Mouse (Mus musculus) heart, postnatal 4 days (tissue): ENCODE measurements around the gene Retsat. TPM values are rescaled to one million over a fixed set of nuclear protein-coding genes. Genes with fewer than 3 reads are reported as not detected.

Experiments used
- DNase-seq: peaks from one replicate; pipeline ENCODE4 v3.0.0; 2021
- total RNA-seq, 2 experiments: library from RNA; stranded (reverse); gene quantifications; 2 replicates each; pipeline ENCODE4 v1.2.3; 2021

The Retsat gene
- total RNA-seq, 2 experiments from 2014 or later = 91.3 to 105 TPM

DNA sequence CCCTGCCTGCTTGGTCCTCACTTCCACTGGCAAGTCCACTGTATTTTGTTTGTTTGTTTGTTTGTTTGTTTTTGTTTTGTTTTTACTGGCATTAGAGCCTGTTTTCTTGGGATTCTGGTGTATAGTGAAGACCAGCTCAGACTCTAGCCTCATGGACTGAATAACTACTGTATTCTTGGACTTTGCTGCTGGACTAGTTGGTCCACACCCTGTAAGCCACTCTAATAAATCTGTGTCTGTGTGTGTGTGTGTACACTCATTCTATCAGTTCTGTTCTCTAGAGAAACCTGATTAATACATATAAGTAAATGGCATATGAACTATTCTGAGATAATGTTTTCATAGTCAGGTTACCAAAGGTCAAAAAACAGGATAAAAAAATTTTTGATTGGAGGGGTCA, 8.2 kb upstream of the Retsat start:
- no peak for DNase-seq

DNA sequence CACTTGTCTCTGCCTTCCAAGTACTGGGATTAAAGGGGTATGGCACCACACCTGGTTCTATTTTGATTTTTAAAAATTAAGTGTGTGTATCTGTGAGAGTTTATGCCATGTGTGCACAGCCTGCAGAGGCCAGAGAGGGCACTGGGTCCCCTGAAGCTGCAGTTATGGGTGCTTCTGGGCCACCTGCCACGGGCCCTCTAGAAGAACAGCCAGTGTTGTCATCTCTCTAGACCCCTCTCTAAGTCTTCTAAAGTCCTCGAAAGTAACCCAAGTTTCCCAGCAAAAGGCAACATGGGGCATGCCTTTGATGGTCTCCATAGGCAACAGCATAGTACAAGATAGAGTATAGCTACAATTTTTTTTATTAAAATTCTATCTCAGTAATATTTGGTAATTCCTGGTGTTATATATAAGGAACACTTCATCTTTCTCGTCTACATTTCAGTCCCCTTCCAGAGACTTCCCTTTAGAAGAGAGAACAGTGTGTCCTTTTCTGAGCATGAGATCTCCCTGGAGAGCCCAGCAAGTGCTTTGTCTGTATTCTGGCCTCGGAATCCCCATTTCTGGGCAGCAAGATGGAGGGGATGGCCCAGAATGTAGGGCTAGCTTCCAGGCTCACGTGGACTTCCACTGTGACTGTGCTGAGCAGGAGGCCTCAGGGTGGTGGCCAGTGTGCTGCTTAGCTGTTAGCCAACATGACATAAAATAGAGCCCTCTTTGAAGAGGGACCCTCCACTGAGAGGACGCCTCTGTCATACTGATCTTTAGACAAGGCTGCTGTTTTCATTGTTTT, 5.1 kb upstream of the Retsat start:
- DNase-seq = no peak

- no peak for DNase-seq
Measured at GRCm38 (mm10) chr6:72593914-72594313, 4.4 kb upstream of the Retsat start.

DNA sequence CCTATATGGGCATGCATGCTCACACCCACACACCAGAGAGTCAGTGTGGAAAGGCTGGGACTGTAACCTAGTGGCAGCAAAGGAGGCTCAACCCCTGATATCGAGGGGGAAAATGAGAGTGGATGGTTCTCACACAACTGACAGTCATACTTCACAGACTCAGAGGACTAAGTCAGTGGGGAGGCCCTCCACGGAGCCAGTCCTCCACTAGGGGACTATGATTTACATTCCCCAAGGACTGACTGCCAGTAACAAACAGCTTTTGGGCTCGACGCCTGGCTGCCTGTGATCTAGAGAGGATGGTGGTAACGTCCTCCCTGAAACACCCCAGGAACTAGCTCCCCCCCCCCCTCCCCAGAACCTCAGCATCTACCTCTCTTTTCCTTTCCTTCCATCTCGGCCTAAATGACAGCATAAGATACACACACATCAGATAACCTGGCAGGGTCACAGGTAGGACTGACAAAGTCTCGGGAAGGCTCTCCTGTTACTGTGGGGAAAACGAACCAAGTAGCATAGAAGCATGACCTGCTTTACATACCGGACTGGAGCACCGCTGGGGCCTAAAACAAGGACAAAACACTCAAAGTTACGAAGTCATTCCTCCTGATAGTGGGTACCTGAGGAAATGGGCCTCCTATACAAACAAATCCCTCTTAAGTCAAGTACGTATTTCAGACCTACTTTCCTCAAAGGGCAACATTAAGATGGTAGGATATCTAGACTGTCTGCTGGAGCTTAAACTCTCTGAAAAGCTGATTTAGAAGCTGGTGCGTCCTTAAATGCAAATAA, 996 bp upstream of the Retsat start:
- DNase-seq = peak; percentile 25

GRCm38 (mm10) chr6:72598791-72599557, 699 bp downstream of the Retsat start:
- peak; percentile 70 for DNase-seq

DNA sequence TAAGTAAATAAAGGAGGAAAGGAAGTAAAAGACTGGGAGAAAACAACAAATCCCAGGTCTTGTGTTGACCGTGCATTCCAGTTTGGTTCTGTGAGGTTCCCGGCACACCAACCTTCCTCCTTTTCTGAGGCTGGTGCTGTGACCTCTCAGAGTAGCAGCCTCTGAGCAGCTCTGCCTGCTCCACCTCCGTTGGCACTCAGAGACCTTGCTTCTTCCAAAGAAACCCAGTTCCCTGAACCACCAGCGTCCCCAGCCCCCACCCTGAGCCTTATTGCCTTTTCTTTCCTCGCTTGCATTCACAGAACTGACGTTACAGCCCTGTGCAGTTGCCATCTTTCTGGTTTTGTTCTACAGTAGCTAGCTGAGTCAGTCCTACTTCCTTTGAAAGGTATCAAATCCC, 1.9 kb downstream of the Retsat start:
- no peak for DNase-seq

DNA sequence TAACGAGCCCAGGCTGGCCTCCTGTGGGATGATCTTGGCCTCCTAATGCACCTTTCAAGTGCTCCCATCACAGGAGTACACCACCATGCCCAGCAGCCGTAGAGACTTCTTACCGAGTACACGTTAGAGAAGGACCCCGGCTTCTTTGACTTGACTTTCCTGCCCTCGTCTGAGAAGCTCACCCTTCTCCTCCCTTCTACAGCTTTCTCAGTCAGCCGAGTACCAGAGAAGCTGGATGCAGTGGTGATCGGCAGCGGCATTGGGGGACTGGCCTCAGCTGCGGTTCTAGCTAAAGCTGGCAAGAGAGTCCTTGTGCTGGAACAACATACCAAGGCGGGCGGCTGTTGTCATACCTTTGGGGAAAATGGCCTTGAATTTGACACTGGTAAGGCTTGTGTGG, 2.5 kb downstream of the Retsat start:
- DNase-seq = no peak

DNA sequence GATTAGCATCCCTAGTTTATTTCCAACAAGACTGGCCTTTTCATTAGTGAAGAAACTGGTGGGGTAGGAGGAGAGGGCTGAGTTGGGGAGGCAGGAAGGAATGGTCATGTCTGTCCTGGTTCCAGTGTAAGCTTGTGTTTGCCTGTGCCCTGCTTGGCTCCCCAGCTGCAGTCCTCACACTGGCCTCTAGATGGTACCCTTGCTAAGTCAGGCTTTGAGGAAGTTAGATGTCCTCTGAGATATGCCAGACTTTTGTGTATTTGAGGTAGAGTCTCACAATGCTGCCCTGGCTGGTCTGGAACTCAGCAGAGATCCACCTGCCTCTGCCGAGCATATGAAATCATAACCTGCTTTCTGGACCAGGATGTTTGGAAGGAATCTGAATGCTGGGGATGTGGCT, 3.5 kb downstream of the Retsat start:
- DNase-seq = peak; percentile 87

DNA sequence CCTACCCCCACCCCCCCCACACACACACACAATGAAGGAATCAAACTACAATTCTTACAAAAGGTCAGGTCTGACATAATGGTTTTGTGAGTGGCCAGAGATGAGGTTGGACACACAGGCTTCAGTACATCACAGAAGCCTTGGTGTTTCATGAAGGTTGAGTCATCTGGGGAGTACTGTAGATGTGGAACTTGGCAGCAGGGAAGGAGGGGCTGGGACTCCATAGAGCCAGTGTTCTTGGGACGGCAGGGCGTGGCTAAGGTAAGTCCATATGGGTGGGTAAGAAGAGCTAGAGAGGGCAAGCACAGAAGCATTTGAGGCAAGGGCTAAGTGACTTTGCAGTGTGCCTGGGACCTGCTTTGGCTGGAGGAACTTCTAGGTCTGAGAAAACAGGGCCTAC, 5.8 kb downstream of the Retsat start:
- no peak for DNase-seq

DNA sequence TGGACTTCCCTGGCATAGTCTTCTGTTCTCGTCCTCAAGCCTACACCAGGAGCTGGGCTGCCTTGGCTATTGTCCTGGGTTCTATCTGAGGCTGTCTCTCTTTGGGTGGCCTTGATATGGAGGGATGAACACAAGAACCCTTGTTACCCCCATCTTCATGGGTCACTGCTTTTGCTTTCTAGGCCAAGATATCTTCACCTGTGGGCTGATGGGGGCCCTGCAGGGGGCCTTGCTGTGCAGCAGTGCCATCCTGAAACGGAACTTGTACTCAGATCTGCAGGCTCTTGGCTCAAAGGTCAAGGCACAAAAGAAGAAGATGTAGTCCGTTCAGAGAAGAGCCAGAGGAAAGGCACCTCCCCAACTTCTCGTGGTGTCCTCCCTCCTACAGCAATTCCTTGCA, 8.8 kb downstream of the Retsat start:
- DNase-seq = no peak

GRCm38 (mm10) chr6:72607676-72608075, 9.4 kb downstream of the Retsat start:
- DNase-seq = no peak

- DNase-seq = no peak
Measured at GRCm38 (mm10) chr6:72608662-72609184, 10.4 kb downstream of the Retsat start.

GRCm38 (mm10) chr6:72610261-72610660, 12.0 kb downstream of the Retsat start:
- DNase-seq = no peak

DNA sequence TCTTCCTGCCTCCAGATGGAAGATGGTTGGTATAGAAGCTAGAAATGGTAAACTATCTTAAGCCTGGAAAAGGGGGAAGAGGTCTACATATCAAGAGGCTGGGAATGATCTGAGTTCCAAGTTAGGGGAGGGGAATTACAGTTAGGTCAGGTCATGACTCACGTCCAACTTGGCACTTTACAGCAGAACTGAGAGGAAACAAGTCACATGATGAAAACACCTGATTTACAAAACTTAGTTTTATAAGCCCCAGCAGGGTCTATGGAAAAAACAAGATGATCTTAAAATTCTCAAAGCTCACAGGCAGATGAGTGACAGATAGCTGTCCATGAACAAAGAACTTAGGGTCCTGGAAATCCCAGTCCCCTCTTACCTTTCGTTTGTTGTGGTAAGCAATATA, 16.9 kb downstream of the Retsat start:
- no peak for DNase-seq

DNA sequence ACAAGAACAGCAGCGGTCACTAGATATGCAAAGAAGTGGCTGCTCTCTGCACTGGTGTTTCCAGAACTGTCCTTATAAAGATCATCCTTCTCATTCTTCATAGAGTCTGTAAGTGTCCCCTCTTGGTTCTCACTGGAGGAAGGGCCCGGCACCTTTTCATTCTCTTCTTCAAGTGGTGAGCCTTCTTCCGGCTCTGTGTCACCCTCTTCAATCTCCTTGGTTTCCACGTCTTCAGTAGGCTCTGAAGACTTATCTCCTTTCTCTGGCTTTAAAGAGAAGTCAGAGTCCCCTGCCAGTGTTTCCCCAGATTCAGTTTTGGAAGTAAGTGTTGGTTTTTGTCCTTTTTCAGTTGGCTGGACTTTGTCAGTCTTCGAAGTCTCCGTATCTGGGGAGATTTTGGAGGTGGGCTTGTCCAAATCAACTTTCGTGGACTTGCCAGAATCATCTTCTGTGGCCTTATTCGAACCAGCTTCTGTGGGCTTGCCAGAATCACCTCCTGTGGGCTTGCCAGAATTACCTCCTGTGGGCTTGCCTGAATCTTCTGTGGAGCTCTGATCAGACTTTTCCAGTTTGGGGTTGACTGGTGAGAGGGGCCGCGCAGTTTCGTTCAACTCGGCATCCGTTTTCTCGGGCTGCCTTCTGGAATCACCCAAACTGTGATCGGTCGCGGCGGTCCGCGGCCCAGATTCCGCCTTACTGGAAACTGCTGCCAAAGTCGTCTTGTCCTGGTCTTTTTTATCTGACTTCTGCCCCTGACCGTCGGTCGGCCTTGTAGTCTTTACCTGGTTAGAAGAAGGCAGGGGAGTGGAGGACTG, 17.5 kb downstream of the Retsat start:
- DNase-seq = no peak

- peak; percentile 94 for DNase-seq
Measured at GRCm38 (mm10) chr6:72616643-72617288, 18.5 kb downstream of the Retsat start, which contains the start of gene Tgoln1. Gene Tgoln1 (minus strand): TSS chr6:72617000.

DNA sequence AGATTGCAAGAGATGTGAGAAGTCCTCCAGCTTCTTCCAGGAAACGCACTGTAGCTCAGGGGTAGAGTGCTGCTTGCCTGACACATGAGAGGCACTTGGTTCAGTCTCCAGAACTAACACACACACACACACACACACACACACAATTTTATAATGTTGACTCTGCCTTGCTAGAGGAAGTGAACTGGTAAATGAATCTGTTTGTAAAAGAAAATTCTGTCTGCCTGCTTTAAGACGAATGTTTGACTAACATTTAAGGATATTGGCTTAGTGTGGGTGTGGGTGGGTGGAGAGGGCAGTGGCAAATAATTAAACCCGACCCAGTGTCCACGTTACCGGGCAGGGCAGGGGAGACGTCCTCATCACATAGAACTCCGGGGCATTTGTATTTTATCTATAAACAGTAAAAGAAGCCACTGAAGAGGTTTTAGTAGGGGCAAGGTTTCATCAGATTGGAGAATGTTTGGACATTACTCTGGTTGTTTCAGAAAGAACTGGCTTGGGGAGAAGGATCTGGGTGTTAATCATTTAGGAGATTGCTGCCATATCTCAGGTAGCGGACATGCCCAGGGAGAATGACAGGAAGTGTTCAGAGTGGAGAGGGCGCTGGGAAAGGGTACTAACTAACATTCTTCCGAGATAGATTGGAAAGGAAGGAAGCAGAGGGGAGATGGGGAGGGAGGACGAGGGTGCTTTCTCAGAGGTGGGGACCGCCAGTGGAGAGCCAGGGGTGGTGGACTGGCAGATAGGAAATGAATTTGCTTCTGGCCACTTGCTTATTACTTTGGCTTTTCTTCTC, 21.7 kb downstream of the Retsat start:
- DNase-seq = no peak

GRCm38 (mm10) chr6:72620920-72621319, 22.6 kb downstream of the Retsat start:
- DNase-seq = no peak

DNA sequence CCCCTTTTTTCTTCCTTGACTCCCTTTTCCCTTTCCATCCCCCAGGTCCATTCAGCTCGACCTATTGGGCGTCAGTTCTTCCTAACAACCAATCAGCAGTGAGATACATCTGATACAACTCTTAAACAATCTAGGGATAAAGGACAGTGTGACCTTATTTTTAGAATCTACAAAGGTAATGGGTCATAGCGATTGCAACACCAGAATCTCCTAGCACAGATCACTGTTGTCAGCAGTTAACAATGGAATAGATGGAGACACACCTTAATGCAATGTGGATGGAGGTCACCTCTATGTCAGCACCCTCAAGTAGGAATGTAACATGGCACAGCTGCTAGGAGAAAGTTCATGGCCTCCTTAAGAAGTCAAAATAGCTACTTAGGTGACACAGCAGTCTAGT, 24.6 kb downstream of the Retsat start:
- DNase-seq = no peak

- DNase-seq = peak; percentile 36
Measured at GRCm38 (mm10) chr6:72623661-72624402, 25.6 kb downstream of the Retsat start.
